Mouse (Mus musculus) heart, adult 10 weeks (tissue): ENCODE results near the gene Kctd4. TPM values are rescaled to one million over a fixed set of nuclear protein-coding genes. Genes with fewer than 3 reads are reported as not detected.

Experiments used
- polyA plus RNA-seq: library from polyadenylated mRNA; stranded (reverse); fragments of 350-450 nt; fragmentation: Illumina TruSeq; extraction: RNeasy Lipid Tissue Mini Kit (QIAGEN cat#74804); gene quantifications from one replicate; pipeline ENCODE4 v1.2.3, GENCODE M21; 2014; ENCODE audit warnings: low read depth, low replicate concordance

The Kctd4 gene
- not detected for polyA plus RNA-seq

GRCm38 (mm10) chr14:75954766-75955165 lies at the start of gene Kctd4:
Kctd4 (plus strand) TSS chr14:75955009.

GRCm38 (mm10) chr14:76010102-76011061 lies 55.6 kb downstream of the Kctd4 start, which contains the start of gene Gtf2f2:
Gtf2f2 (minus strand) TSS chr14:76010865.

Other genes with a start within 250 kb of the Kctd4 start
- 15.7 TPM for gene Cog3, start 200.5 kb upstream of the Kctd4 start, polyA plus RNA-seq
- 7.5 TPM for gene Slc25a30, start 168.0 kb upstream of the Kctd4 start, polyA plus RNA-seq
- gene Tpt1, start 109.9 kb upstream of the Kctd4 start, polyA plus RNA-seq: 3,891 TPM
- gene Gtf2f2, start 55.9 kb downstream of the Kctd4 start, polyA plus RNA-seq: 14.8 TPM
- 12.9 TPM for gene Gpalpp1, start 155.8 kb downstream of the Kctd4 start, polyA plus RNA-seq
- gene Nufip1, start 155.9 kb downstream of the Kctd4 start, polyA plus RNA-seq: 3.5 TPM